Mouse (Mus musculus) hindbrain, embryonic 16.5 days (tissue): ENCODE results near the gene Cul3. TPM values are rescaled to one million over a fixed set of nuclear protein-coding genes. Genes with fewer than 3 reads are reported as not detected.

Source experiments
- ATAC-seq: fragments of 200-750 bp; cut with Nextera tagmentation; 2 replicates; pipeline ENCODE4 v1.8.0; 2017; ENCODE audit warnings: moderate TSS enrichment, moderate library complexity
- H3K27ac ChIP-seq: fragments of 300-500 bp; sonication (generic); 2 replicates; pipeline ENCODE4 v1.5.1; 2014; ENCODE audit warnings: low read depth, mild to moderate bottlenecking, control low read depth, low read length, moderate library complexity
- H3K27me3 ChIP-seq: fragments of 300-500 bp; sonication (generic); replicated peaks from 2 replicates; pipeline ENCODE4 v1.6.1; 2014; ENCODE audit warnings: low read length; ENCODE audit not compliant: control insufficient read depth, insufficient read depth
- H3K36me3 ChIP-seq: fragments of 300-500 bp; sonication (generic); 2 replicates; pipeline ENCODE4 v1.6.1; 2014; ENCODE audit warnings: mild to moderate bottlenecking, low read length, moderate library complexity, mixed read lengths; ENCODE audit not compliant: control insufficient read depth, insufficient read depth
- H3K4me1 ChIP-seq: fragments of 300-500 bp; sonication (generic); 2 replicates; pipeline ENCODE4 v1.6.1; 2014; ENCODE audit warnings: low read depth, low read length; ENCODE audit not compliant: control insufficient read depth, insufficient read depth
- H3K4me2 ChIP-seq: fragments of 300-500 bp; sonication (generic); 2 replicates; pipeline ENCODE4 v1.6.1; 2014; ENCODE audit warnings: mild to moderate bottlenecking, low read length, control low read depth, moderate library complexity
- H3K4me3 ChIP-seq: fragments of 300-500 bp; sonication (generic); 2 replicates; pipeline ENCODE4 v1.5.1; 2014; ENCODE audit warnings: mild to moderate bottlenecking, low read length, control low read depth, moderate library complexity
- H3K9ac ChIP-seq: fragments of 300-500 bp; sonication (generic); 2 replicates; pipeline ENCODE4 v1.6.1; 2014; ENCODE audit warnings: low read depth, mild to moderate bottlenecking, control low read depth, low read length, moderate library complexity
- H3K9me3 ChIP-seq: fragments of 300-500 bp; sonication (generic); 2 replicates; pipeline ENCODE4 v1.6.1; 2014; ENCODE audit warnings: mild to moderate bottlenecking, low read length, moderate library complexity; ENCODE audit not compliant: control insufficient read depth
- WGBS: fragments of 180-500 bp; shearing (Covaris S2); extraction: QIAGEN DNeasy Blood & Tissue Kit; methylation state at CpG from one replicate; pipeline ENCODE4 v1.1.7; 2014; 5-methylcytosine and 5-hydroxymethylcytosine counted together
- polyA plus RNA-seq: library from polyadenylated mRNA; unstranded; fragments of >200 nt; fragmentation: Nextera tagmentation; extraction: Ambion mirVana; gene quantifications from 2 replicates; pipeline ENCODE4 v1.2.1, GENCODE M21; 2015

Cul3 gene
- 23.5 and 29.1 TPM in 2 replicates for polyA plus RNA-seq

- peak within 1 kb of the TSS; percentile 96 for H3K4me2 ChIP-seq
- WGBS = under 1% methylated on average over 52 of the region's 85 CpGs
- H3K27me3 ChIP-seq = no peaks in the 10 kb centered on the region
- H3K36me3 ChIP-seq = no peaks in the 10 kb centered on the region
- H3K4me1 ChIP-seq = peaks cover 19% of the 10 kb centered on the region
- H3K27ac ChIP-seq = peak within 1 kb of the TSS; percentile 98
- H3K9ac ChIP-seq = peak within 1 kb of the TSS; percentile 99
- peak within 1 kb of the TSS; percentile 59 for H3K4me3 ChIP-seq
- ATAC-seq = peak; percentile 98
- no peaks in the 10 kb centered on the region for H3K9me3 ChIP-seq
Observed at GRCm38 (mm10) chr1:80340436-80341376, at the start of gene Cul3. Gene Cul3, minus strand, starts transcription at chr1:80340480.

GRCm38 (mm10) chr1:80389518-80389917 lies 49.2 kb upstream of the Cul3 start:
- H3K36me3 ChIP-seq = no peaks in the 10 kb centered on the region
- peaks cover 7% of the 10 kb centered on the region; the same call in 1 of the 2 replicates for H3K9me3 ChIP-seq
- no peak overlapping the region for H3K4me2 ChIP-seq
- no peak overlapping the region for H3K27ac ChIP-seq
- no peaks in the 10 kb centered on the region for H3K4me1 ChIP-seq
- H3K9ac ChIP-seq = no peak overlapping the region
- no peak for ATAC-seq
- no peak overlapping the region for H3K4me3 ChIP-seq
- WGBS = 87% methylated on average over 7 of the region's 7 CpGs
- H3K27me3 ChIP-seq = no peaks in the 10 kb centered on the region

- ATAC-seq = no peak
- no peaks in the 10 kb centered on the region for H3K4me1 ChIP-seq
- no peak overlapping the region for H3K4me2 ChIP-seq
- no peak overlapping the region for H3K27ac ChIP-seq
- H3K36me3 ChIP-seq = no peaks in the 10 kb centered on the region
- no peak overlapping the region for H3K4me3 ChIP-seq
- peaks cover 7% of the 10 kb centered on the region; the same call in 1 of the 2 replicates for H3K9me3 ChIP-seq
- no peak overlapping the region for H3K9ac ChIP-seq
- WGBS = 86% methylated on average over 25 of the region's 25 CpGs
- no peaks in the 10 kb centered on the region for H3K27me3 ChIP-seq
Observed at GRCm38 (mm10) chr1:80383613-80384589, 43.6 kb upstream of the Cul3 start.

- Histone ChIP-seq H3K4me3 (no peak overlapping the region), H3K4me2 (no peak overlapping the region), H3K9me3 (peaks cover 7% of the 10 kb centered on the region; the same call in 1 of the 2 replicates), H3K4me1 (no peaks in the 10 kb centered on the region), H3K36me3 (no peaks in the 10 kb centered on the region), H3K27me3 (no peaks in the 10 kb centered on the region), H3K27ac (no peak overlapping the region), H3K9ac (no peak overlapping the region)
- ATAC-seq = no peak
- 73% methylated on average over 7 of the region's 7 CpGs for WGBS
Observed at GRCm38 (mm10) chr1:80382928-80383327, 42.6 kb upstream of the Cul3 start.

- no peak overlapping the region for H3K4me3 ChIP-seq
- WGBS = 24% methylated on average over 4 of the region's 4 CpGs
- ATAC-seq = no peak
- no peak overlapping the region for H3K27ac ChIP-seq
- H3K4me1 ChIP-seq = no peaks in the 10 kb centered on the region
- no peaks in the 10 kb centered on the region for H3K36me3 ChIP-seq
- no peak overlapping the region for H3K4me2 ChIP-seq
- no peak overlapping the region for H3K9ac ChIP-seq
- peaks cover 4% of the 10 kb centered on the region; the same call in 1 of the 2 replicates for H3K9me3 ChIP-seq
- H3K27me3 ChIP-seq = no peaks in the 10 kb centered on the region
Observed at GRCm38 (mm10) chr1:80381302-80381701, 41.0 kb upstream of the Cul3 start.

GRCm38 (mm10) chr1:80372010-80372409 lies 31.7 kb upstream of the Cul3 start:
- no peak for ATAC-seq
- Histone ChIP-seq H3K4me3 (no peak overlapping the region), H3K27ac (no peak overlapping the region), H3K4me1 (no peaks in the 10 kb centered on the region), H3K9ac (no peak overlapping the region), H3K27me3 (no peaks in the 10 kb centered on the region), H3K9me3 (no peaks in the 10 kb centered on the region), H3K36me3 (no peaks in the 10 kb centered on the region), H3K4me2 (no peak overlapping the region)
- 93% methylated on average over 3 of the region's 3 CpGs for WGBS

GRCm38 (mm10) chr1:80371189-80371889 lies 31.1 kb upstream of the Cul3 start:
- no peaks in the 10 kb centered on the region for H3K36me3 ChIP-seq
- H3K27ac ChIP-seq = no peak overlapping the region
- no peak overlapping the region for H3K4me2 ChIP-seq
- no peak for ATAC-seq
- H3K27me3 ChIP-seq = no peaks in the 10 kb centered on the region
- H3K4me3 ChIP-seq = no peak overlapping the region
- WGBS = 91% methylated on average over 3 of the region's 3 CpGs
- no peaks in the 10 kb centered on the region for H3K9me3 ChIP-seq
- no peaks in the 10 kb centered on the region for H3K4me1 ChIP-seq
- no peak overlapping the region for H3K9ac ChIP-seq

GRCm38 (mm10) chr1:80363486-80363885 lies 23.2 kb upstream of the Cul3 start:
- 94% methylated on average over 8 of the region's 8 CpGs for WGBS
- H3K36me3 ChIP-seq = no peaks in the 10 kb centered on the region
- no peak for ATAC-seq
- H3K27ac ChIP-seq = no peak overlapping the region
- no peaks in the 10 kb centered on the region for H3K4me1 ChIP-seq
- H3K9me3 ChIP-seq = no peaks in the 10 kb centered on the region
- no peak overlapping the region for H3K4me2 ChIP-seq
- H3K27me3 ChIP-seq = no peaks in the 10 kb centered on the region
- H3K9ac ChIP-seq = no peak overlapping the region
- no peak overlapping the region for H3K4me3 ChIP-seq
